Mouse (Mus musculus) E14TG2a.4 (cell line): ENCODE data around the gene Tert.

ENCODE experiments used
- CTCF ChIP-seq: conservative IDR thresholded peaks from 2 replicates; pipeline ENCODE4 v1.5.1; 2014; ENCODE audit warnings: low read length
- NANOG ChIP-seq: IDR thresholded peaks from 2 replicates; pipeline ENCODE4 v1.6.1; 2014; ENCODE audit warnings: borderline replicate concordance, low read length, mixed read lengths
- POU5F1 ChIP-seq: IDR thresholded peaks from 2 replicates; pipeline ENCODE4 v1.6.1; 2014; ENCODE audit warnings: low read length, borderline replicate concordance

- TF ChIP-seq CTCF (no peak), POU5F1 (no peak), NANOG (no peak)
Measured at GRCm38 (mm10) chr13:73654976-73655375, 28.3 kb downstream of the Tert start.
